Mouse (Mus musculus) C2C12 (cell line): Measurements from ENCODE around the gene Shroom2. TPM values are rescaled to one million over a fixed set of nuclear protein-coding genes. Genes with fewer than 3 reads are reported as not detected.

Source experiments
- H3K27me3 ChIP-seq: one replicate; pipeline ENCODE4 v1.6.1; 2011; ENCODE audit not compliant: control insufficient read depth, insufficient read depth, insufficient read length
- H3K36me3 ChIP-seq: one replicate; pipeline ENCODE4 v1.6.1; 2011; ENCODE audit not compliant: control insufficient read depth, insufficient read depth
- H3K4me3 ChIP-seq: one replicate; pipeline ENCODE4 v1.5.1; 2011; ENCODE audit warnings: mild to moderate bottlenecking, control low read depth; ENCODE audit not compliant: poor library complexity, insufficient read depth, severe bottlenecking
- H3K79me2 ChIP-seq: one replicate; pipeline ENCODE4 v1.6.1; 2011; ENCODE audit not compliant: control insufficient read depth, insufficient read depth
- H3K79me3 ChIP-seq: one replicate; pipeline ENCODE4 v1.6.1; 2011; ENCODE audit warnings: low read depth, control low read depth
- H3ac ChIP-seq: one replicate; pipeline ENCODE3; 2011; ENCODE audit warnings: low read depth; ENCODE audit not compliant: control insufficient read depth, insufficient read length
- CEBPB ChIP-seq: IDR thresholded peaks from one replicate; pipeline ENCODE4 v1.6.1; 2011; ENCODE audit warnings: low read depth, mild to moderate bottlenecking, control low read depth, moderate library complexity
- CTCF ChIP-seq: IDR thresholded peaks from one replicate; pipeline ENCODE4 v1.5.1; 2011; ENCODE audit not compliant: control insufficient read depth, insufficient read depth, insufficient read length
- FOSL1 ChIP-seq: IDR thresholded peaks from one replicate; pipeline ENCODE4 v1.8.0; 2011; ENCODE audit warnings: mild to moderate bottlenecking, low read length; ENCODE audit not compliant: poor library complexity, insufficient read depth, severe bottlenecking
- MAX ChIP-seq: IDR thresholded peaks from one replicate; pipeline ENCODE4 v1.6.1; 2011; ENCODE audit warnings: mild to moderate bottlenecking, control low read depth
- MYOD1 ChIP-seq: IDR thresholded peaks from one replicate; pipeline ENCODE4 v1.6.1; 2011; ENCODE audit warnings: low read depth; ENCODE audit not compliant: control insufficient read depth, insufficient read length
- MYOG ChIP-seq: IDR thresholded peaks from one replicate; pipeline ENCODE4 v1.6.1; 2011; ENCODE audit not compliant: control insufficient read depth, insufficient read length; ENCODE audit errors: extremely low read depth
- USF1 ChIP-seq: IDR thresholded peaks from one replicate; pipeline ENCODE4 v1.6.1; 2011; ENCODE audit warnings: low read depth, mild to moderate bottlenecking, control low read depth, moderate library complexity
- polyA plus RNA-seq: library from polyadenylated mRNA; unstranded; fragments of >200 nt; fragmentation: generic; extraction: Trizol; gene quantifications from one replicate; pipeline ENCODE4 v1.2.1, GENCODE M21; 2012; ENCODE audit warnings: missing spikeins

Gene Shroom2
- polyA plus RNA-seq, 1 experiment, result 0.08 TPM

DNA sequence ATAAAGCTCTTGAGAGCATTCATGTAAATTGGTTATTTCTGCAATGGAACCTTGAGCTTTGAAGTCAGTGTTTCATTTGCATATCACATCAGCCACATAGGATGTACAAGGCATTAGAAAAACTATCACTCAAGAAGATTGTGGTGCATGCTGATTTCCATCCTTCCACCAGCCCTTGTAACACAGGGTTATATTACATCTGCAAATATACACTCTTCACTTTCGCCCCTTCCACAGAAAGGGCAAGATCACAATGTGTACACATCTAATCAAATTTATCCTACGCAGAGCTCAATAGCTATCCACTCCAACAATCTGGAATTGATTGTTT lies 112.7 kb downstream of the Shroom2 start:
- no peak overlapping the region for H3K4me3 ChIP-seq
- H3K27me3 ChIP-seq, result no peaks in the 10 kb centered on the region
- no peaks in the 10 kb centered on the region for H3K79me2 ChIP-seq
- H3K36me3 ChIP-seq, result no peaks in the 10 kb centered on the region
- TF ChIP-seq MYOD1, result no peak
- no peak for TF ChIP-seq MAX
- no peak for TF ChIP-seq MYOG
- TF ChIP-seq CTCF, result no peak
- TF ChIP-seq CEBPB, result no peak
- no peak for TF ChIP-seq USF1
- no peak for TF ChIP-seq FOSL1
- no peaks in the 10 kb centered on the region for H3K79me3 ChIP-seq
- no peak overlapping the region for H3ac ChIP-seq

- no peak overlapping the region for H3K4me3 ChIP-seq
- no peaks in the 10 kb centered on the region for H3K27me3 ChIP-seq
- TF ChIP-seq FOSL1, result no peak
- TF ChIP-seq MYOG, result no peak
- no peak for TF ChIP-seq MYOD1
- no peak for TF ChIP-seq CEBPB
- no peak for TF ChIP-seq MAX
- no peak for TF ChIP-seq USF1
- no peak for TF ChIP-seq CTCF
- H3ac ChIP-seq, result no peak overlapping the region
- H3K79me2 ChIP-seq, result no peaks in the 10 kb centered on the region
- H3K79me3 ChIP-seq, result no peaks in the 10 kb centered on the region
- no peaks in the 10 kb centered on the region for H3K36me3 ChIP-seq
These were observed 113.3 kb downstream of the Shroom2 start for GRCm38 (mm10) chrX:152655796-152656608.

DNA sequence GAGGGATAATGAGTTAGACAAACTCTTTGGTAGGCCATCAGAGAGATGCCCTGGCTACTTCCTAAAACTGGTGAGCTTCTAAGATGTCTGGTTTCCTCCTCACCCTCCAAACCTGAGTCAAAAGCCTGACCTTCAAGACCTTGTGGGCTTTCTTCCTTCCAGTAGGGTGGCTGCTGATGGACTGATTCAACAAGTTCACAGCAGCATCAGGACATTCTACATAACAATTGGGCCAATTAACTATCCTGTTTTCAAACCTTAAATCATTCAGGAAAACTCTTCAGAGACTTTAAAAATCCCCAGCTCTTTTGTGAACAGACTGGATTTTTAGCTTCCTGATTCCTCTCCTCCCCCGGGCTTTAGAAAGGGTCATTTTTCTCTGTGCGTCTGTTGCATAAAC lies 116.6 kb downstream of the Shroom2 start:
- no peak for TF ChIP-seq CEBPB
- no peak for TF ChIP-seq MAX
- no peak for TF ChIP-seq FOSL1
- no peak for TF ChIP-seq USF1
- TF ChIP-seq MYOD1, result no peak
- no peak for TF ChIP-seq MYOG
- no peak for TF ChIP-seq CTCF
- H3K4me3 ChIP-seq, result no peak overlapping the region
- no peak overlapping the region for H3ac ChIP-seq
- no peaks in the 10 kb centered on the region for H3K79me3 ChIP-seq
- no peaks in the 10 kb centered on the region for H3K36me3 ChIP-seq
- H3K27me3 ChIP-seq, result no peaks in the 10 kb centered on the region
- no peaks in the 10 kb centered on the region for H3K79me2 ChIP-seq

GRCm38 (mm10) chrX:152644827-152645226 lies 124.4 kb downstream of the Shroom2 start:
- Histone ChIP-seq H3K36me3 (no peaks in the 10 kb centered on the region), H3K79me2 (no peaks in the 10 kb centered on the region), H3ac (no peak overlapping the region), H3K27me3 (no peaks in the 10 kb centered on the region), H3K4me3 (no peak overlapping the region), H3K79me3 (no peaks in the 10 kb centered on the region)
- TF ChIP-seq MAX, result no peak
- TF ChIP-seq FOSL1, result no peak
- TF ChIP-seq MYOD1, result no peak
- no peak for TF ChIP-seq CTCF
- TF ChIP-seq USF1, result no peak
- TF ChIP-seq MYOG, result no peak
- TF ChIP-seq CEBPB, result no peak

DNA sequence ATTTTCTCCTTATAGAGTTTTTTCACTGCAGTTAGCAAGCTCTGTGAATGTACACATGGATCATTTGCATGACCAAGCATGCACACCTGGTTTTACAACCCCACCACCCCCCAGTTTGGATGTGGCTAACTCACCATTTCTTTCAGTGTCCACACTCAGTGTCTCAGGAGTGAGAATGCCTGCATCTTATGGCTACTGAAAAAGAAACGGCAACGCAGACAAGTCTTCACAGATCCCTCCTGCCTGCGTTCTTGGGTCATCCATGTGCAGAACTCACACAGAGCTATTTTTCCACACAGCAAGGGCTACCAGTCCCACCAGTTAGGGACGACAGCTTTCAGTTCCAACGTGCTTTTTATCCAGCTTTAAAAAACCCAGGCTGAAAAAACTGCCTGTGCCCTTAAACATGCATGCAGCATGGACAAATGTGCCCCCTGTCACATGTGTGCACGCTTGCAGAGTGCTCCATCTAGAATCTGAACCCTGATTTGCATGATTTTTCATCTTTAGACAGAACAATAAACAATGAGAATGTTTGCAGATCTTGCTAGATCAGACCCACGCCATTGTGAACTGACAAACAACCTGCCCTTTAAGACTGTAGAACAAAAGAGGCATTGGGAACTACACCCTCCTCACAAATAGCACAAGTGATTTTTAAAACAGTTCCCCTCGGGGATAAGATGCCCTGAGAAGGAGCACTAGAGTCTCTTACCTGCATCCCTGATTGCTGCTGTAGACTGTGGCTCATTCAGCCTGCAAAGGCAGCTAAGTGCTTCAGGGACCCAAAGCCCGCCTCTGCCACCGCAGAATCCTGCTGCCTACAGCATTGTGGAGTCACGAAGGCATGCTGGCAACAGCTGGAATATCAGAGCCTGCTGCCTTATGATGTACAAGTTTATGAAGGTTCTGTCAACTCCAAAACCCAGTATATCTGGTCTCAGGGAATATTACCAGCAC lies 125.3 kb downstream of the Shroom2 start:
- TF ChIP-seq FOSL1, result no peak
- no peak for TF ChIP-seq MAX
- TF ChIP-seq USF1, result no peak
- no peak for TF ChIP-seq CEBPB
- TF ChIP-seq MYOD1, result no peak
- no peak for TF ChIP-seq MYOG
- no peak for TF ChIP-seq CTCF
- Histone ChIP-seq H3K79me3 (no peaks in the 10 kb centered on the region), H3K36me3 (no peaks in the 10 kb centered on the region), H3K4me3 (no peak overlapping the region), H3K79me2 (no peaks in the 10 kb centered on the region), H3K27me3 (no peaks in the 10 kb centered on the region), H3ac (no peak overlapping the region)
